Mouse (Mus musculus) 3T3-L1 (cell line): Measurements from ENCODE around the gene Tbcc.

ENCODE experiments used
- DNase-seq: peaks from one replicate; pipeline ENCODE4 v3.0.0-alpha.2; 2015; ENCODE audit warnings: low read depth, low spot score

Tbcc gene

DNA sequence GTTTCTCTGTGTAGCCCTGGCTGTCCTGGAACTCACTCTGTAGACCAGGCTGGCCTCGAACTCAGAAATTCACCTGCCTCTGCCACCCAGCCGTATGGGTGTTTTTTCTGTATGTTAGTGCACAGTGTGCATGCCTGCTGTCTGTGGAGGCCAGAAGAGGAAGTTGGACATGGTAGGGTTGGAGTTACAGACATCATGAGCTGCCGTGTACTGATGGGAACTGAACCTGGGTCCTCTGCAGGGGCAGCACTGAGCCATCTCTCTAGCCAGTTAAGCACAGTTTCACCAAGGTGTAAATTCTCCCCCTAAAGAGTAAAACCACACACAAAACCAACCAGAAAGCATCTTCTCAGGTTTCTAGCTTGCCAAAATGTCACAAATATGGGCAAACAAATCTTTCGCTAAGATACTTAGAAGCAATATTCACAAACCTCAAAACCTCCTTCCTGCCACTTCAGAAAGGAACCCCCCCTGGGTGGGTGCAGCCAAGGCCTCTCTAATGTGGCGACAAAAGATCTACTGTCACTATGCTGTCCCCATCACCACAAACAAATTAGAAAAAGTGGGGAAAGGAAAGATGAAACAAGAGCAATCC, 20.2 kb upstream of the Tbcc start:
- no peak for DNase-seq

DNA sequence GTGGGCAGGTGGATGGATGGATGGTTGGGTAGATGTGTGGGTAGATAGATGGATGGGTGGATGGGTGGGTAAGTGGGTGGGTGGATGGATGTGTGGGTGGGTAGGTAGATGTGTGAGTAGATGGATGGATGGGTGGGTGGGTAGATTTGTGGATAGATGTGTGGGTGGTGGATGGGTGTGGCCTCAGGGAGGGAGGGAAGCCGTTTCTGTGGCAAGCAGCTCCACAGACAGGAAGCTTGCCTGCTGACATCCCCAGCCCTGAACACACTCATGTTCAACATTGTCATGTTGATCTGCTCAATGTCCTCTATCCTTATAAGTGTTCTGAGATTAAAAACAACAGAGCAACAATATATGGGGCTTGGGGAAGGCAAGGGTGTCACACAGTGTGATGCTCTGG, 19.6 kb upstream of the Tbcc start:
- no peak for DNase-seq

DNA sequence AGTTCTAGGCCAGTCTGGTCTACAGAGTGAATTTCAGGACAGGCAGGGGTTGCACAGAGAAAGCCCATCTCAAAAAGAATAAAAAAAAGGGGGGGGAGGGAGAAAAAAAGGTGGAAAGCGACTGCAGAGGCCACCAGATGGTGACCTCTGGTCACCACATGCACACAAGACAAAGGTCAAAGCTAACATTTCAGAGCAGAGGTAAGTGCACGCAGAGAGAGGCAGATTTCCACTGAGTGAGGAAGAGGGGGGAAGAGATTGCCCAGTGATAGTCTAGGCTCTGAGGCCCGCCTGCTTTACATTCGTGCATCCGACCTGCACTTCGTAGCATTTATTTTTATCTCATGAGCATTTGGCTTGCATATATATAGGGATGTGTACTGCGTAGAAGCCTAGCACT, 17.7 kb upstream of the Tbcc start:
- DNase-seq, result no peak

DNA sequence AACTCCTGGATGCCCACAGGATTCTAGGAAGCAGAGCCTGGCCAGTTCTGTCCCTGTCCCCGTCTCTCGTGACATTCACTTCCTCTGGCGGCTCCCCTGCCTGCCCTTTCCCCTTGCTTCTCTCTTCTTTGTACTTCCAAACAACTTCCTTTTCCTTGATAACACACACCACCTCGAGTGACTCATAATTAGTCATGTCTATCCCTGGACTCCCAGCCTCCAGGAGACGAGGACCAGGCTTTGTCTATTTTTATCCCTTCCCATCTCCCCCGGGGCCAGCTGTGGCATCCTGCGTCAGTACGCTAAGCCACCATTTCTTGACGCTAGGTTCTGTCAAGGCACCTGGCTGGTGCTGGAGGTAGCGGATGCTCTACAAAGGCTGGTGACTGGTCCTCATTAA, 16.4 kb upstream of the Tbcc start:
- peak; percentile 96 for DNase-seq

DNA sequence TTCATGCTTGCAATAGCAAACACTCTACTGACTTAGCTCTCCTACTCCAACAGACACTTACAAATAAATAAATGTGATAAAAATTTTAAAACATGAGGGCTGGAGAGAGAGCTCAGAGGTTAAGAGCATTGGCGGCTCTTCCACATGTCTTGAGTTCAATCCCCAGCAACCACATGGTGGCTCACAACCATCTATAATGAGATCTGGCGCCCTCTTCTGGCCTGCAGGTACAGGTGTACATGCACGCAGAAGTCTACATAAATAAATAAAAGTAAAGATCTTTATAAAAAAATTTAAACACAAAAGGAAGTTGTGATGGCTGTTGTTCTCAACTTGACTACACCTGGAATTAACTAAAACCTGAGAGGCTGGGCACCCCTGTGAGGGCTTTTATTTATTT, 14.9 kb upstream of the Tbcc start:
- DNase-seq, result no peak

DNA sequence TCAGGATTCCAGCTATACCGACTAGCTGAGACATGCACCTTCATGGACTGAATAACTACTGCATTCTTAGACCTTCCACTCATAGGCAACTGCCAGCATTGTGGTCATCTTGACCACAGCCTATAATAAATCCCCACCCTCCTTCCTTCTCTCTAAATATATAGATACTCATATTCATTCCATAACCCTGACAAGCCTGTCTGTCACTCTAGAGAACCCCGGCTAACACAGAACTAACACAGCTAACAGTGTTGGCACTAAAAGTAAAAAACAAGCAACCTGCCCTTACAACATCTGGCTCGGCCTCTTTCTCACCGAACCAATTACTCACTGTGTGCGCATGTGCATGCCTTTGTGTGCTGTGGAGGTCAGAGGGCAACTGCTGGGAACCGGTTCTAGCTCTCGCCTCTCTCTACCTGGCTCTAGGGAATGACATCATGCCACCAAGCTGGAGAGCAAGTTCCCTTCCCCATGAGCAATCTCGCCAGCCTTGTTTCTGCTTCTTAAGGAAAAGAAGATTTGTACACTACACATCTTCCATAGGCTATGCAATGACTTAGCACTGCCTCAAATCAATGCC, 14.0 kb upstream of the Tbcc start:
- DNase-seq, result peak; percentile 94

DNA sequence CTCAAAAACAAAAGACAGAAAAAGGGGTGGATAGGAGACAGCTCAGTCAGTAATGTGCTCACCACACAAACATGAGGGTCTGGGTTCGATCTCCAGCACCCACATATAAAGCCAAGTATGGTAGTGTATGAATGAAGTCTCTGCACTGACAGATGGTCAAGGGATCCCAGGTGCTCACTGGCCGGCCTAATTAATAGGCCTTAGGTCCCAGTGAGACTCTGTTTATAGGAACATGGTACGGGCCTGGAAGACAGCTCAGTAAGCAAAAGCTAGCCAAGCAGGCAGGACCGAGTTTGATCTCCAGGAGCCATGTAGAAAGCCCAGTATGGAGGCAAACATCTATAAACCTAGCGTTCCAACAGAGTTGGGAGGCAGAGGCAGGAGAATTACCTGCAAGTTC, 13.4 kb upstream of the Tbcc start:
- no peak for DNase-seq

DNA sequence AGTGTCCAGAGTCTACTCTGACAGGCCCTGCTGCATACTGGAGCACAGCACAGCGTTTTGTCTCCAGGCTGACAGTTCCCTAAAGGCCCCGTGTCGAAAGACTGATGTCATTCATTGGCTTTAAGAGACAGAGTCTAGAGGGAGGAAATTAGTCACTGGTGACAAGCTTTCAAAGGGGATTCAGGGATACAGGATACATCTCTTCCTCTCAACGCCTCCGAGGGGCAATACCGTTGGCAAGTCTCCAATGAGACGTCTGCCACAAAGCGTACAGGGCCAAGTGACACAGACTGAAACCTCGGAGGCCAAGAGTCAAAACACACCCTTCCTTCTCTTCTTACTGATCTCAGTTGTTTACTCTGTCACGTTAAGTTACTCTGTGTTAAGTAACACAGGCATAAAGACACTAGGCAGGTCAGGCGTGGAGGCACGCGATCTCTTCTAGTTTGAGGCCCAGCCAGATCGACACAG, 10.6 kb upstream of the Tbcc start:
- DNase-seq, result peak; percentile 91

DNA sequence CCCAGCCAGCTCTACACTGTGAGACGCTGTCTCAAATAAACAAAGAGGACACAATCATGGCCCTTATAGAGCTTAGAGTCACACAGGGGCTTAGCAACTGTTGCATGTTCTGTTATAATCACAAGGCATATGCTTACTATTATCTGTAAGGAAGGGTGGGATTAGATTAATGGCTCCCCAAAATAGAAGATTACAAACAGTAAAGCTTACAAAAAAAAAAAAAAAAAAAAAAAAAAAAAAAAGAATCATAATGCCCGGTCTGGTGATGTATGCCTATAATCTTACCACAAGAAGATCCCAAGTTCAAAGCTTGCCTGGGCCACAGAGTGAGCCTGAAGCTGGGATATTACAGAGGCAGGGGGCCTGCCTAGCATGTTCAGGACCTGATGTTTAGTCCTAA, 10.2 kb upstream of the Tbcc start:
- DNase-seq, result peak; percentile 20

DNA sequence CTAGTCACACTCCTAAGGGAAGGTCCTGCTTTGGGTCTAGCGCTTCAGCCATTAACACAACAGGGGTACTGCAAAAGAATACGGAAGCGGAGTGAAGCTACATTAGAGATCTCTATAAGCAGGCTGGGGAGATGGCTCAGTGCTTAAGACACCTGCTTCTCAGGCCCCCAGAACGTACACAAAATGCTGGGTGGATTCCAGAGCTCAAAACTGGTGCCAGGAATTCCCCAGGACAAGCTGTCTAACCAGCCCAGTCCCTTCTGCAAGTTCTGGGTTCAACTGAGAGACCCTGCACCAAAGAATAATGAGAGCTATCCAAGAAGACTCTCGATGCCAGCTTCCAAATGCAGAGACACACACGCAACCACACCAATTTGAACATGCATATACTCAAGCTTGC, 8.8 kb upstream of the Tbcc start:
- no peak for DNase-seq

DNA sequence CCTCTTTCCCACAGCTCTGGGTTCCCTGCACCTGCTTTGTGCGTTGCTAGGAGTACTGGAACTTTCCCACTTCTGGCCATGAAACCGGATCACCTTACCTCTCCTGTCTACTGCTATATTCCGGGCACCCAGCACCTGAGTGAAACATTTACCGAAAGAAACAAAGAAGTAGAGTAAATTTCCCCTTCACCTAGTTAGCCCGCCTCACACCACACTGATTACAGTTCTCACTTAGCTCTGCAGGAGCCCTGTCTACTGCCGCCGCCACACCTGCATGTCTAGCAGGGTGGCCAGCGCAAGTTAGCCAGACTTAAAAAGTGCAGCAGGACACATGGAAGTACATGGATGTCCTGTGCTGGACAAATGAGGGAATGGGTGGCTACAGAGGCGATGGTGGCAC, 7.4 kb upstream of the Tbcc start:
- no peak for DNase-seq

DNA sequence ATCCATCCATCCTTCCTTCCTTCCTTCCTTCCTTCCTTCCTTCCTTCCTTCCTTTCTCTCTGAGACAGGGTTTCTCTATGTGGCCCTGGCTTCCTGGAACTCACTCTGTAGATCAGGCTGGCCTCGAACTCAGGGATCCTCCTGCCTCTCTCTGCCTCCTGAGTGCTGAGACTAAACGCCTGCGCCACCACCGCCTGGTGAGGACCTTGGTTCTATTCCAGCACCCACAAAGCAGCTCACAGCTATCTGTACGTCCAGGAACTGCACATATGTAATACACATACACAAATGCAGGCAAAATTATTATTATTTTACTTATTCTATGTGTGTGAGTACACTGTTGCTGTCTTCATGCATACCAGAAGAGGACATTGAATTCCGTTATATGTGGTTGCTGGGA, 5.7 kb upstream of the Tbcc start:
- no peak for DNase-seq

DNA sequence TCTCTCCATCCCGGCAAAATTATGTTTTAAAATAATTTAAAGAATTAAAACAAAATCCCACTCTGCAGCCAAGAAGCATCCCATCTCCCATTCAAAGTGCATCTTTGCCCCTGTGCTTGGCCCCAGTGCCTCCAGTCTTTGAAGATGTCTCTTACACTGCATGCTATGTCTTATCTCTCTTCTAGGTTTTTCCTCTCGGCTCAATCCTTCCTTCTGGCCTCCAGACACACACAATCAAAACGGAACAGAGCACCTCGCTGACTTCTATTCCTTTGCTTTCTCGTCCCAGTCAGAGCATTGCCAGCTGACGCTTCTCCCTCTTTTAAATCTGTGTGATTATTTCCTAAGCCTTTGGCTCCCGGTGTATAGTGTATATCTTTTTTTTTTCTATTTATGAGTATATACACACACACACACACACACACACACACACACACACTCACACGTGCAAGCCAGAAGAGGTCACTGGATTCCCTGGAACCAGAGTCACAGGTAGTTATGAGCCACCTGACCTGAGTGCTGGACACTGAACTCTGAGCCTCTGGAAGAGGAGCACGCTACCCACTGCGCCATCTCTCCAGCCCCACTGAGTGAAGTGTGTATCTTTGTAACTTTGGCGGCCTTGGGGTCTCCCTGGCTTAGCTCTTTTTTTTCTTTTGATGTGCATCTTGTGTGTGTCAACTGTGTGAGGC, 5.1 kb upstream of the Tbcc start:
- no peak for DNase-seq

DNA sequence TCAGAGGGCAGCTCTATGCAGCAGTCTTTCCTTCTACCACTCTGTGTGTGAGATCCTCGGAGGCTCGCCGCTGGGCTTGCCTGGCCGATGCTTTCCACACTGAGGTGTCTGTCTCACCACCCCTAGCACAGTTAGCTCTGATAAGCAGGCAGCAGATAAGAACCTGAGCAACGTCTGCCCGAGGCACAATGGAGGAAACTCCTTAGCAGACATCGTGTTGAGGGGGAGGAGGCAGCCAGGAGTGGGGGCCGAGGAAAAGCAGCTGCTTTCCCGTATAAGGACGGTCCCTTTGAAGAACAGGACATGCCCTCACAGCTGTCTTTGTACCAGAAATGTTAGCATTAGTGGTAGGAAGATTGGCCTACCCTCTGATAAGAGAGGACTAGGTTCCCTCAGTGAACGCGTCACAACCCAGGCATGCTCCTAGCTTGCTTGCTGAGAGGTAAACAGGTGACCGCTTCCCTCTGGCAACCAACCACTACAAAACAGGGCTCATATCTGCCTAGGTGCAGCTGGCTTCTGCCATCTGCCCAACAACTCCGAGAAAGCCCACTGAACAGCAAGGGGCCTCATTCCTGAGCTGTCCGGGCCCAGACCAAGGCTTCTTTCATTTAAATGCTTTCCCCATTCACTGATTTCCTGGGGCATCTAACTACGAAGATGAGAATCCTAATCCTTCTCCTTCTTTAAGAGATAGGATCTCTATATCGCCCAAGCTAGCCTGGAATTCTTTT, 4.4 kb upstream of the Tbcc start:
- DNase-seq, result no peak

DNA sequence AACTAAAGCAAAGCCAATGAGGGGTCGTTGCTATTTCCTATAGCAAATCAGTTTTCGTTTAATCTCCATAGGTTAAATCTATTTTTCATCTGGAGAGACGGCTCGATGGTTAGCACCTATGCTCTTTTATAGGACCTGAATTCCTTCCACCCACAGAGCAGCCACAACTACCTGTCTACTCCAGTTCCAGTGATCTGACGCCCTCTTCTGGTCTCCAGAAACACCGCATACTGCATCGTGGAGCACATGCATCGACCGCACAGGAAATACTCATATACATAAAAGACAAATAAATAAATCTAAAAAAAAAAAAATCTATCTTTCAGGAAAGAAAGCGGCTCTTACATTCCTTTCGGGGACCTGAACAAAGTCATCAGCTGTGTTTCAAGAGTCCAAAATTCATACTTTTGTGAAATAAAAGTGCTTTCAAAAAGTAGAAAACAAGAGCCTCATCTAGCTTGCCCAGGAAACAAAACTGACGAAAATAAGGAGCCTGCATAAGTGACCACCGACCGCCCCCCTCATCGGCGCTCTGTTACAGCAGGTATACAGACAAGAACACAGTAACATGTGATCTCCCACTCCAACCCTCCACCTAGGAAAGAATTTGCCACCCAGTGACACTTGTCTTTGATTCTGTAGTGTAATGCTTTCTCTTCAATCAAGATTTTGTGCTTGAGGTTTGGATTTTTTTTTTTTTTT, 1.8 kb upstream of the Tbcc start:
- peak; percentile 81 for DNase-seq

DNA sequence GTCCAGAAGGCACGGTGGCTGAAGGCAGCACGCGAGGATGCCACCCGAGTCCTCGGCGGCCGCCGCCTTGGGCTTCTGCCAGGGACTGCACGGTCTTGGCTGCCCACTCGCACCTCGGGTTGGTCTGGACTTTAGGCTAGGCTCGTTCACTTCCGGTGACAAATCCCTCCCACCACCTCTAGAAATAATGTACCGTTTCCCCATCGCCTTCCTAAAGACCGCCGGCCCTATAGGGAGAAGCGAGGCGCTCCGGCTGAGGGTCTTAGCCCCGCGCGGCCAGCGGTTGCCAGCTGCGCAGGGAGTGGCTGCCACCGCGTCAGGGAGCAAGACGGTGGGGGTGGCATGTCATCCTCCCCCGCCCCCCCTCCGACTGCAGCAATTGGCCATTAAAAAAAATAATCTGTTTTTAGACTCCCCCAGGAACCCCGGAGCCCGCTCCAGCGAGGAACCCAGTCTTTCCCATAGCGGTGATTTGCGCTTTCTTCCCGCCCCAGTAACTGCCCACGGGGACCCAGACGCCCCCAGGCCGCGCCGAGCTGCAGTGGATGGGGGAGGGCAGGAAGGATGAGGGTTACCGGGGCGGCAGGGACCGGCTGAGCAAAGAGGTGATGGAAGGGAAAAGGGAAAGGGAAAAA, 917 bp upstream of the Tbcc start:
- DNase-seq, result peak; percentile 89

DNA sequence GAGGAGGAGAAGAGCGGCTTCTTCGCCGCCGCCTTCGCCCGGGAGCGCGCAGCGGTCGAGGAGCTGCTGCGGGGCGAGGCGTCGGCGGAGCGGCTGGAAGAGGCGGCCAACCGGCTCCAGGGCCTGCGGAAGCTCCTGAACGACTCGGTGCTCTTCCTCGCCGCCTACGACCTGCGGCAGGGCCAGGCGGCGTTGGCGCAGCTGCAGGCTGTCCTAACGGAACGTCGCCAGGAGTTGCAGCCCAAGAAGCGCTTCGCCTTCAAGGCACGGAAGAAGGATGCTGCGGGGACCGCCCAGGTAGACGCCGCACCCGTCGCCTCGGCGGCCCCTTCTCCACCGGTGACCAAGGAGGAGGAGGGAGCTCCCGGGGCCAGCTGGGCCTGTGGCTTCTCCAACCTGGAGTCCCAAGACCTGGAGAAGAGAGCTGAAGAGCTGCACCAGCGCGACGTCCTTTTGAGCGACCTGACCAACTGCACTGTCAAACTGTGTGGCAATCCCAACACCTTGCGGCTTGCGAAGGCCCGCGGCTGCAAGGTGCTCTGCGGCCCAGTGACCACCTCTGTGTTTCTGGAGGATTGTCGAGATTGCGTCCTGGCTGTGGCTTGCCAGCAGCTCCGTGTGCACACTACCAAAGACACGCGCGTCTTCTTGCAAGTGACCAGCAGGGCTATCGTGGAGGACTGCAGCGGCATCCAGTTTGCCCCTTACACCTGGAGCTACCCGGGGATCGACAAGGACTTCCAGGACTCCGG, 535 bp downstream of the Tbcc start:
- peak; percentile 41 for DNase-seq

DNA sequence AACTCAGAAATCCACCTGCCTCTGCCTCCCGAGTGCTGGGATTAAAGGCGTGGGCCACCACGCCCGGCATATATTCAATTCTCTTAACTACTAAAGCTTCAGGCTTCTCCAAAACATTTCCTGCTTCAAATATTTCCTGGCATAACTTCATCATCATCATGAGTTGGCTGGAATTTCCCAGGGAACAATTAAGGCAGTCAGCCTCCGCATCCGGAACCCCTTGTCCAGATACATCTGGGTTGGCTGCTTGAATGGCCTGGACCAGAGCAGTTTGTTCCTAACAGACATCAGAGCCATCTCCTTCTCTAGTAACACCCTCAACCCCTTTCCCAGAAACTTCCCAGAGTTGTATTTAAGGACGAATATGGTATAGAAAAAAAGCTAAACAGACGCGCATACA, 4.9 kb downstream of the Tbcc start:
- DNase-seq, result no peak

DNA sequence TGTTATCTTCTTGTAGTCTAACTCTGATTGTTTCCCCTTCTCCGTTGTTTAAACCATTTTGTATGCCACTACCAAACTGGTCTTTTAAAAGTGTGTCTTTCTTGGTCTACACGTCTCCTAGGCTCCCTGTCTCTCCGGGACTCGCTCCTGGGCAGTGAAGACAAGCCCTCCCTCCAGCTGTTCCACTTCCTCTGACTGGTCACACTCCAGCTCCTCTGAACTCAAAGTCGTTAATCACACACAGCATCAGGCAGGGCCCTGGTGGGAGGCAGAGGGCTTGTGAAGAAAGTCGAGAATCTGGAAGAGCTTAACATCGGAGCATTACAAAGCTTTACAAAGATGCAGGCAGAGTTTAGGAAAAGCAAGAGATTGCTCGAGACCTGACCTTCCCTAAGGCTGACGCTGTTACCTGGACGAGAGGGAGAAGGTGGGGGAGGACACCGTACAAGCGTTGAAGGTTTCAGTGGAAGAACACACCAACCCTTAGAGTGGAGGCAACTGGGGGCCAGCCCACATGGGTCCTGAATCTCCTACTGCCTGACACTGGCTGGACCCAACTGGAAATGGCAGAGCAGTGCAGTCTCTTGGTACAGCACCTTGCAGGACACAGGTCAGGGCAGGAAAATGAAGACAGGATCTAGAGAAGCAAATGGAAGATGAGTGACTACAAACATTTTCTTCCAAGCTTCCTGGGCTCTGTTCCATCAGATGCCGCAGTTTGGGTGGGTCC, 6.9 kb downstream of the Tbcc start:
- peak; percentile 60 for DNase-seq

DNA sequence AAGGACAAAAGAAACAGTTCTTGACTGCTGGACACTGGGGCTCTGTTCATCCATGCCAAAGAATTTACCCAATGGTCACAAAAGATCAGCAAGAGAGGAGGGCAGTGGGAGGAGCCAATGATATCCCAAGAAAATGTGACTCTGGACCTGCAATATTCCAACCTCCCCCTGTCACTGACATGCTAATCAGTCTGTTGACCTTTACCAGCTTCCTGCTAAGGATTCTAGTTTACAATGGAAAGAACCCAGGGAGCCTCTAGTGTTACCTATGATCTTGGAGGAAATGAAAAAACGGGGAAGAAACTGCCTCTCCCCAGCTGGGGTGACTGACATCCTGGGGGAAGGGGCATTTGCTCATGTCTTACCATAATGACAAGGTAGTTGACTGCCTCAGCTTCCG, 10.5 kb downstream of the Tbcc start:
- no peak for DNase-seq
